Comparison of ENCODE assay signal across 10 mouse cellular contexts in genomic region chr19:4149283-4149682, GRCm38 (mm10). TPM values are rescaled to one million over a fixed set of nuclear protein-coding genes. Genes with fewer than 3 reads are reported as not detected.
DNase-seq lines count a peak whose midpoint lies in the region; ATAC-seq and TF ChIP-seq lines count a peak whose summit lies in the region.
"Had no signal": no experiment of that assay in that cellular context is flagged by ENCODE, and none has a peak within 500 bp of the region (broad histone marks: within the 10 kb centered on the region; RNA-seq: fewer than 3 reads in every experiment).

No protein-coding gene starts in this region.

- no peak for DNase-seq in heart, adult 9 months (ENCODE audit: low spot score in 2 of 2)
- DNase-seq in MEL (ENCODE audit: low read depth, low spot score) = no peak
- DNase-seq in heart, postnatal 0 days (ENCODE audit: low spot score) = no peak
- no peak for DNase-seq in right cerebral cortex, adult 18-20 months
- DNase-seq in urinary bladder, postnatal 10 days (ENCODE audit: low spot score) = no peak
- no peak for DNase-seq in urinary bladder, postnatal 25 days (ENCODE audit: low spot score)
- DNase-seq: spleen, adult 18-20 months had no signal

- H3K4me1 ChIP-seq in heart, embryonic 14.5 days (ENCODE audit: control insufficient read depth in 2 of 2, insufficient read depth in 2 of 2, low read length in 2 of 2) = peaks cover 11 to 26% of the 10 kb centered on the region in 2 experiments
- H3K4me1 ChIP-seq in MEL (ENCODE audit: control insufficient read depth in 1 of 2, insufficient read depth in 2 of 2, low read length in 2 of 2) = peaks cover 8 to 17% of the 10 kb centered on the region in 2 experiments; a peak in 3 of 4 replicates
- H3K4me1 ChIP-seq in heart, postnatal 0 days (ENCODE audit: control insufficient read depth, insufficient read depth) = peaks cover 21% of the 10 kb centered on the region

- no peaks in the 10 kb centered on the region for H3K27me3 ChIP-seq in heart, embryonic 14.5 days (ENCODE audit: control insufficient read depth, insufficient read depth, low read length)
- no peaks in the 10 kb centered on the region for H3K27me3 ChIP-seq in MEL (ENCODE audit: control insufficient read depth in 1 of 2, insufficient read depth in 2 of 2, low read length in 2 of 2)
- no peaks in the 10 kb centered on the region for H3K27me3 ChIP-seq in heart, postnatal 0 days (ENCODE audit: control insufficient read depth, insufficient read depth, low read length)
- H3K27me3 ChIP-seq: Patski had no signal

- peak overlapping the region; percentile 96 for H3K9ac ChIP-seq in heart, embryonic 14.5 days (ENCODE audit: low read length)
- peak overlapping the region; percentile 78 for H3K9ac ChIP-seq in MEL (ENCODE audit: control insufficient read depth, low read depth, low read length, poor library complexity, severe bottlenecking)
- H3K9ac ChIP-seq in heart, postnatal 0 days (replicated peaks; ENCODE audit: low read depth, low read length) = peak overlapping the region; percentile 96

- TF ChIP-seq RAD21 in MEL (IDR thresholded peaks at IDR 0.05; ENCODE audit: low read depth, low read length) = no peak

- H3K79me2 ChIP-seq in MEL (ENCODE audit: control insufficient read depth, insufficient read depth, low read length, poor library complexity) (peaks cover 9% of the 10 kb centered on the region), macrophage (ENCODE audit: inconsistent target) (peaks cover 26% of the 10 kb centered on the region)

- peaks cover 46% of the 10 kb centered on the region for H3K36me3 ChIP-seq in heart, embryonic 14.5 days (ENCODE audit: control insufficient read depth, insufficient read depth, low read length)
- H3K36me3 ChIP-seq in MEL (ENCODE audit: control insufficient read depth in 1 of 2, insufficient read depth in 2 of 2, low read length in 2 of 2) (peaks cover 1 to 4% of the 10 kb centered on the region in 2 experiments; a peak in 2 of 4 replicates), macrophage (ENCODE audit: inconsistent target) (peaks cover 41% of the 10 kb centered on the region)
- peaks cover 37% of the 10 kb centered on the region for H3K36me3 ChIP-seq in heart, postnatal 0 days (replicated peaks; ENCODE audit: control insufficient read depth, insufficient read depth, low read length)

- TF ChIP-seq EP300 in MEL (IDR thresholded peaks at IDR 0.05; ENCODE audit: low read depth in 1 of 2, low read length in 2 of 2) = no peak
- no peak for TF ChIP-seq EP300 in heart, postnatal 0 days (IDR thresholded peaks at IDR 0.05; ENCODE audit: low read depth)

- peak overlapping the region; percentile 69 to 93 for H3K4me3 ChIP-seq in heart, embryonic 14.5 days (ENCODE audit: control insufficient read depth in 1 of 2, insufficient read depth in 1 of 2, low read depth in 1 of 2, low read length in 2 of 2)
- H3K4me3 ChIP-seq in MEL (ENCODE audit: control insufficient read depth in 1 of 2, insufficient read depth in 1 of 2, low read depth in 2 of 2, low read length in 2 of 2) (peak overlapping the region; percentile 73 to 99), macrophage (ENCODE audit: inconsistent target) (peak overlapping the region; percentile 99)
- peak overlapping the region; percentile 97 for H3K4me3 ChIP-seq in heart, postnatal 0 days (ENCODE audit: low read depth, low read length)

- no peaks in the 10 kb centered on the region; the same call in 1 of the 2 replicates for H3K9me3 ChIP-seq in heart, embryonic 14.5 days (ENCODE audit: control insufficient read depth, low read length)
- no peaks in the 10 kb centered on the region for H3K9me3 ChIP-seq in MEL (replicated peaks; ENCODE audit: insufficient read depth, low read length)
- no peaks in the 10 kb centered on the region for H3K9me3 ChIP-seq in heart, postnatal 0 days (replicated peaks; ENCODE audit: control insufficient read depth, low read length)

- WGBS in heart, embryonic 14.5 days = 76% methylated on average over 11 of the region's 11 CpGs
- WGBS in heart, postnatal 0 days = 77% methylated on average over 11 of the region's 11 CpGs
- 57% methylated on average over 7 of the region's 11 CpGs for WGBS in macrophage (ENCODE audit: missing documents)

- no peak for TF ChIP-seq POLR2A in MEL (IDR thresholded peaks at IDR 0.05; ENCODE audit: control insufficient read depth in 1 of 2, insufficient read depth in 1 of 2, low read depth in 1 of 2, low read length in 2 of 2, poor library complexity in 1 of 2)

- peak overlapping the region in 1 of 2 experiments; percentile 82; a peak in 1 of 4 replicates for H3K27ac ChIP-seq in heart, embryonic 14.5 days (replicated peaks in 1 of 2; ENCODE audit: control insufficient read depth in 1 of 2, insufficient read depth in 1 of 2, low read depth in 2 of 2, low read length in 2 of 2)
- no peak overlapping the region for H3K27ac ChIP-seq in MEL (ENCODE audit: control insufficient read depth, low read depth, low read length)
- peak overlapping the region; percentile 89 for H3K27ac ChIP-seq in heart, postnatal 0 days (ENCODE audit: low read depth)
- peak overlapping the region; percentile 83 for H3K27ac ChIP-seq in macrophage

- no peak for TF ChIP-seq CTCF in MEL (IDR thresholded peaks at IDR 0.05 in 2 of 3, conservative IDR thresholded peaks at IDR 0.05 in 1 of 3; ENCODE audit: control insufficient read depth in 1 of 3, insufficient read depth in 1 of 3, low read depth in 2 of 3, low read length in 3 of 3, poor library complexity in 1 of 3, severe bottlenecking in 1 of 3)
- no peak for TF ChIP-seq CTCF in heart, postnatal 0 days (IDR thresholded peaks at IDR 0.05; ENCODE audit: low read depth)

- H3K4me2 ChIP-seq in heart, embryonic 14.5 days (ENCODE audit: low read length) = peak overlapping the region; percentile 73
- peak overlapping the region; percentile 88 for H3K4me2 ChIP-seq in heart, postnatal 0 days (ENCODE audit: low read depth, low read length)

- ATAC-seq in heart, embryonic 14.5 days (ENCODE audit: insufficient number of reproducible peaks, insufficient read depth, low FRiP score, low read depth) = no peak
- ATAC-seq in heart, postnatal 0 days (ENCODE audit: insufficient read depth, low read depth) = no peak

RNA-seq across cellular contexts. Expression of gene Coro1b, which starts 0.9 kb away (rescaled TPM):
- 117 and 122 TPM in 2 replicates for polyA plus RNA-seq in heart, embryonic 14.5 days (2014; fragmentation: Nextera tagmentation; extraction: Ambion mirVana)
- 54.1 and 55.5 TPM in 2 replicates for total RNA-seq in MEL (2012; rRNA removed)
- polyA plus RNA-seq in MEL (2012; ENCODE audit: insufficient read depth in 1 of 2, insufficient read length in 2 of 2, low read depth in 1 of 2, low replicate concordance in 2 of 2, missing spikeins in 1 of 2) (100 to 1,000 TPM in 1 of 2 experiments, not detected in 1; 111 TPM), macrophage (2018) (252 to 368 TPM (median 357 TPM) in 3 replicates)
- 120 and 144 TPM in 2 replicates for total RNA-seq in heart, postnatal 0 days (2014; rRNA removed; ENCODE audit: low replicate concordance)
- polyA plus RNA-seq in heart, postnatal 0 days (2015; fragmentation: Nextera tagmentation; extraction: Ambion mirVana) = 97.2 and 102 TPM in 2 replicates
- 100 to 1,000 TPM; 114 to 682 (median 437) TPM for total RNA-seq in macrophage (2018; cell fraction: chromatin; rRNA removed)
- total RNA-seq in macrophage (2018; cell fraction: cytosol; rRNA removed) = 100 to 1,000 TPM; 201 to 317 (median 267) TPM
- total RNA-seq in macrophage (2018; cell fraction: nucleus; rRNA removed) = 100 to 1,000 TPM; 129 to 367 (median 245) TPM

RNA-seq across cellular contexts. Expression of gene Ptprcap, which starts 4.1 kb away (rescaled TPM):
- polyA plus RNA-seq in heart, embryonic 14.5 days (2014; fragmentation: Nextera tagmentation; extraction: Ambion mirVana) = 0.54 and 0.82 TPM in 2 replicates
- total RNA-seq in MEL (2012; rRNA removed) = 75.7 and 80.3 TPM in 2 replicates
- polyA plus RNA-seq in MEL (2012; ENCODE audit: insufficient read depth in 1 of 2, insufficient read length in 2 of 2, low read depth in 1 of 2, low replicate concordance in 2 of 2, missing spikeins in 1 of 2) (10 to 100 TPM in 1 of 2 experiments, not detected in 1; 67.9 TPM), macrophage (2018) (0.28 to 0.53 TPM (median 0.41 TPM) in 3 replicates)
- total RNA-seq in heart, postnatal 0 days (2014; rRNA removed; ENCODE audit: low replicate concordance) = 13.5 TPM in 1 of 2 replicates, not detected in the other
- 0.46 and 1.1 TPM in 2 replicates for polyA plus RNA-seq in heart, postnatal 0 days (2015; fragmentation: Nextera tagmentation; extraction: Ambion mirVana)
- 10 to 100 TPM in 4 of 26 experiments, 1 to 10 TPM in 21, not detected in 1; 1.6 to 14.3 (median 6.8) TPM for total RNA-seq in macrophage (2018; cell fraction: chromatin; rRNA removed)
- total RNA-seq in macrophage (2018; cell fraction: cytosol; rRNA removed) = 10 to 100 TPM in 1 of 26 experiments, 1 to 10 TPM in 25; 1.7 to 15.8 (median 4.2) TPM
- 1 to 10 TPM in 23 of 26 experiments, not detected in 3; 1.2 to 8.8 (median 3.4) TPM for total RNA-seq in macrophage (2018; cell fraction: nucleus; rRNA removed)

RNA-seq across cellular contexts. Expression of gene Cabp4, which starts 5.5 kb away (rescaled TPM):
- polyA plus RNA-seq in heart, embryonic 14.5 days (2014; fragmentation: Nextera tagmentation; extraction: Ambion mirVana) = not detected in 2 replicates
- 0.08 and 0.13 TPM in 2 replicates for total RNA-seq in MEL (2012; rRNA removed)
- under 1 TPM in 1 of 2 experiments, not detected in 1; 0.24 TPM for polyA plus RNA-seq in MEL (2012; ENCODE audit: insufficient read depth in 1 of 2, insufficient read length in 2 of 2, low read depth in 1 of 2, low replicate concordance in 2 of 2, missing spikeins in 1 of 2)
- total RNA-seq in heart, postnatal 0 days (2014; rRNA removed; ENCODE audit: low replicate concordance) = not detected in 2 replicates
- 0.07 and 0.11 TPM in 2 replicates for polyA plus RNA-seq in heart, postnatal 0 days (2015; fragmentation: Nextera tagmentation; extraction: Ambion mirVana)
- under 1 TPM in 1 of 26 experiments, not detected in 25; 0.67 TPM for total RNA-seq in macrophage (2018; cell fraction: chromatin; rRNA removed)
- total RNA-seq in macrophage (2018; cell fraction: cytosol; rRNA removed) = under 1 TPM in 9 of 26 experiments, not detected in 17; 0.07 to 0.19 (median 0.14) TPM
- total RNA-seq in macrophage (2018; cell fraction: nucleus; rRNA removed) = 1 to 10 TPM in 2 of 26 experiments, under 1 TPM in 8, not detected in 16; 0.22 to 1.3 (median 0.45) TPM
- not detected in 3 replicates for polyA plus RNA-seq in macrophage (2018)

RNA-seq across cellular contexts. Expression of gene Gpr152, which starts 9.7 kb away (rescaled TPM):
- polyA plus RNA-seq in heart, embryonic 14.5 days (2014; fragmentation: Nextera tagmentation; extraction: Ambion mirVana) = not detected in 2 replicates
- total RNA-seq in MEL (2012; rRNA removed) = not detected in 2 replicates
- polyA plus RNA-seq in MEL (2012; ENCODE audit: insufficient read depth in 1 of 2, insufficient read length in 2 of 2, low read depth in 1 of 2, low replicate concordance in 2 of 2, missing spikeins in 1 of 2) = under 1 TPM in 1 of 2 experiments, not detected in 1; 0.03 TPM
- not detected in 2 replicates for total RNA-seq in heart, postnatal 0 days (2014; rRNA removed; ENCODE audit: low replicate concordance)
- polyA plus RNA-seq in heart, postnatal 0 days (2015; fragmentation: Nextera tagmentation; extraction: Ambion mirVana) = 0.03 TPM in 2 replicates
- total RNA-seq in macrophage (2018; cell fraction: chromatin; rRNA removed) = under 1 TPM in 7 of 26 experiments, not detected in 19; 0.16 to 0.40 (median 0.21) TPM
- not detected for total RNA-seq in macrophage (2018; cell fraction: cytosol; rRNA removed)
- total RNA-seq in macrophage (2018; cell fraction: nucleus; rRNA removed) = under 1 TPM in 2 of 26 experiments, not detected in 24; 0.20 to 0.21 TPM
- not detected in 3 replicates for polyA plus RNA-seq in macrophage (2018)
- polyA plus RNA-seq: Patski had no signal

RNA-seq across cellular contexts. Expression of gene Rps6kb2, which starts 13.9 kb away (rescaled TPM):
- polyA plus RNA-seq in heart, embryonic 14.5 days (2014; fragmentation: Nextera tagmentation; extraction: Ambion mirVana) = 31.4 and 34.4 TPM in 2 replicates
- 7.4 and 8.7 TPM in 2 replicates for total RNA-seq in MEL (2012; rRNA removed)
- polyA plus RNA-seq in MEL (2012; ENCODE audit: insufficient read depth in 1 of 2, insufficient read length in 2 of 2, low read depth in 1 of 2, low replicate concordance in 2 of 2, missing spikeins in 1 of 2) = 10 to 100 TPM in 1 of 2 experiments, not detected in 1; 19.8 TPM
- total RNA-seq in heart, postnatal 0 days (2014; rRNA removed; ENCODE audit: low replicate concordance) = 34.2 and 62.0 TPM in 2 replicates
- 32.9 and 35.2 TPM in 2 replicates for polyA plus RNA-seq in heart, postnatal 0 days (2015; fragmentation: Nextera tagmentation; extraction: Ambion mirVana)
- 100 to 1,000 TPM in 1 of 26 experiments, 10 to 100 TPM in 25; 26.9 to 105 (median 65.9) TPM for total RNA-seq in macrophage (2018; cell fraction: chromatin; rRNA removed)
- 10 to 100 TPM; 16.9 to 28.7 (median 23.1) TPM for total RNA-seq in macrophage (2018; cell fraction: cytosol; rRNA removed)
- total RNA-seq in macrophage (2018; cell fraction: nucleus; rRNA removed) = 10 to 100 TPM; 23.8 to 76.7 (median 43.6) TPM
- 13.6 to 29.6 TPM (median 18.4 TPM) in 3 replicates for polyA plus RNA-seq in macrophage (2018)
